Mouse (Mus musculus) embryonic facial prominence, embryonic 11.5 days (tissue): Measurements from ENCODE around the gene Efnb2. TPM values are rescaled to one million over a fixed set of nuclear protein-coding genes. Genes with fewer than 3 reads are reported as not detected.

Experiments
- ATAC-seq: fragments of 200-750 bp; cut with Nextera tagmentation; replicated peaks from 2 replicates; pipeline ENCODE4 v1.8.0; 2017; ENCODE audit warnings: low read depth; ENCODE audit not compliant: insufficient number of reproducible peaks, low FRiP score, low TSS enrichment
- DNase-seq: peaks from one replicate; pipeline ENCODE4 v3.0.0-alpha.2; 2015; ENCODE audit warnings: low spot score
- H3K27ac ChIP-seq: fragments of 300-500 bp; sonication (generic); replicated peaks from 2 replicates; pipeline ENCODE4 v1.5.1; 2014; ENCODE audit warnings: mild to moderate bottlenecking, low read depth, low read length, control low read depth
- H3K27me3 ChIP-seq: fragments of 300-500 bp; sonication (generic); 2 replicates; pipeline ENCODE4 v1.6.1; 2014; ENCODE audit warnings: mild to moderate bottlenecking, low read length, moderate library complexity, mixed read lengths; ENCODE audit not compliant: control insufficient read depth, insufficient read depth
- H3K36me3 ChIP-seq: fragments of 300-500 bp; sonication (generic); replicated peaks from 2 replicates; pipeline ENCODE4 v1.6.1; 2014; ENCODE audit warnings: low read depth, mild to moderate bottlenecking, low read length, moderate library complexity, mixed read lengths; ENCODE audit not compliant: control insufficient read depth, insufficient read depth
- H3K4me1 ChIP-seq: fragments of 300-500 bp; sonication (generic); 2 replicates; pipeline ENCODE4 v1.6.1; 2014; ENCODE audit warnings: low read length, mixed read lengths; ENCODE audit not compliant: control insufficient read depth, insufficient read depth
- H3K4me2 ChIP-seq: fragments of 300-500 bp; sonication (generic); 2 replicates; pipeline ENCODE4 v1.6.1; 2014; ENCODE audit warnings: low read depth, mild to moderate bottlenecking, control low read depth, low read length, moderate library complexity
- H3K4me3 ChIP-seq: fragments of 300-500 bp; sonication (generic); 2 replicates; pipeline ENCODE4 v1.5.1; 2014; ENCODE audit warnings: low read depth, low read length, control low read depth
- H3K9ac ChIP-seq: fragments of 300-500 bp; sonication (generic); replicated peaks from 2 replicates; pipeline ENCODE4 v1.6.1; 2014; ENCODE audit warnings: mild to moderate bottlenecking, control low read depth, low read length
- H3K9me3 ChIP-seq: fragments of 300-500 bp; sonication (generic); replicated peaks from 2 replicates; pipeline ENCODE4 v1.6.1; 2016; ENCODE audit warnings: mild to moderate bottlenecking, low read length, inconsistent platforms, mixed read lengths; ENCODE audit not compliant: control insufficient read depth
- WGBS: fragments of 180-500 bp; shearing (Covaris S2); extraction: QIAGEN DNeasy Blood & Tissue Kit; methylation state at CpG from one replicate; pipeline ENCODE4 v1.1.7; 2014; 5-methylcytosine and 5-hydroxymethylcytosine counted together
- polyA plus RNA-seq: library from polyadenylated mRNA; unstranded; fragments of >200 nt; fragmentation: Nextera tagmentation; extraction: Ambion mirVana; gene quantifications from 2 replicates; pipeline ENCODE4 v1.2.1, GENCODE M21; 2014

Efnb2 gene
- polyA plus RNA-seq, 1 experiment from 2014 or later, result 38.9 TPM

DNA sequence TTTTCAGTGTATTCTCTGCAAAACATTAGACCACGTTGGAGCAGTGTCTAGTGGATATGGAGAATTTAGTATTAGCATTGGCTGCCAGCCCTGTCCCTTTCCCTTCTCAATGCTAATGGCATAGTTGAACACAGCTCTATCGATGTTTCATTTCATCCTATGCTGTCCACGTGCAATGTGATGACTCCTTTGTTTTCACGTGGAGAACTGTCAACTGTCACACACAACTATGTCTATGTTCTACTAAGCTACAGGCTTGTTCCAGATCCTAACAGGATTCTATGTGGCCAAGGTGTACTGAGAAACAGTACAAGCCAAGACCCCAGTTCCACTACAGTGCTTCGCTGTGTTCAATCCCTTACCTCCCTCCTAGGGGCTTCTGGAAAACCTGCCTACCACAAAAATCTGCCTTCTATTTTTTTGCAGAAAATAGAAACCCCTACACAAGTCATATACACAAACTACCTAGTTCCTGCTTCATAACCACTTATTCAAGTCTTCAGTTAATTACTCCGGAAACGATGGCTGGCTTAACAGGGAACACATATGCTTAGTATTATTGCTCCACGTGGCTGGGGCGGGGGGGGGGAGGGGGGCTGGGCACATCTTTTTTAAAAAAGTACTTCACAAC is 27.9 kb upstream of the Efnb2 start:
- 13% methylated on average over 9 of the region's 9 CpGs for WGBS
- no peak overlapping the region for H3K27ac ChIP-seq
- peak overlapping the region; percentile 94 for H3K4me3 ChIP-seq
- no peaks in the 10 kb centered on the region for H3K36me3 ChIP-seq
- H3K4me2 ChIP-seq, result peak overlapping the region; percentile 75
- peak overlapping the region; percentile 100 for H3K9ac ChIP-seq
- H3K27me3 ChIP-seq, result no peaks in the 10 kb centered on the region
- no peaks in the 10 kb centered on the region for H3K9me3 ChIP-seq
- no peak for ATAC-seq
- DNase-seq, result peak; percentile 43
- peaks cover 7% of the 10 kb centered on the region for H3K4me1 ChIP-seq

GRCm38 (mm10) chr8:8685517-8685916 is 24.5 kb upstream of the Efnb2 start:
- no peak overlapping the region for H3K9ac ChIP-seq
- H3K36me3 ChIP-seq, result no peaks in the 10 kb centered on the region
- H3K4me3 ChIP-seq, result no peak overlapping the region
- ATAC-seq (no peak), DNase-seq (no peak)
- no peak overlapping the region for H3K27ac ChIP-seq
- H3K4me2 ChIP-seq, result no peak overlapping the region
- H3K9me3 ChIP-seq, result no peaks in the 10 kb centered on the region
- peaks cover 7% of the 10 kb centered on the region for H3K4me1 ChIP-seq
- H3K27me3 ChIP-seq, result no peaks in the 10 kb centered on the region
- WGBS, result 91% methylated on average over 2 of the region's 2 CpGs

- DNase-seq (no peak), ATAC-seq (no peak)
- H3K4me3 ChIP-seq, result no peak overlapping the region
- H3K27me3 ChIP-seq, result no peaks in the 10 kb centered on the region
- H3K36me3 ChIP-seq, result peaks cover 5% of the 10 kb centered on the region
- no peak overlapping the region for H3K27ac ChIP-seq
- no peak overlapping the region for H3K4me2 ChIP-seq
- no peak overlapping the region for H3K9ac ChIP-seq
- 92% methylated on average over 3 of the region's 3 CpGs for WGBS
- no peaks in the 10 kb centered on the region; the same call in 1 of the 2 replicates for H3K4me1 ChIP-seq
- H3K9me3 ChIP-seq, result no peaks in the 10 kb centered on the region
These were observed 21.7 kb upstream of the Efnb2 start for GRCm38 (mm10) chr8:8682697-8683096.

DNA sequence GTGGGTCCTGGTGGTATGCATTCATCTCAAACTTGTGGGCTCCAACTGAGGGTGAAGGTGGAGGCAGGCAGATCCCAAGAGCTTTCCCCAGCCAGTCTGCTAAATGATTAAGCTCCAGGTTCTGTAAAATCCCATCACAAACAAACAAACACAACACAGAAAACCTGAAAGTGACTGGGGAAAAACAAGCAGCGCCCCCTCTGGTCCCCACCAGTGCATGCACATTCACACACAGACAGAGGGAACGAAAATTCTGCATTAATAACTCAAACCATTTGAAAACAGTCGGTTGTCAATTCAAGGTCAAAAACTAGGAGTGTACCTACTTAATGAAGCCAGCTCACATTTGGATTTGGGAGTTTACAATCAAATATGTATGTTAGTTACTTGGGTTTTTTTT is 17.2 kb upstream of the Efnb2 start:
- no peak for DNase-seq
- H3K9ac ChIP-seq, result no peak overlapping the region
- H3K27me3 ChIP-seq, result no peaks in the 10 kb centered on the region
- no peak overlapping the region for H3K4me2 ChIP-seq
- H3K36me3 ChIP-seq, result peaks cover 7% of the 10 kb centered on the region
- no peaks in the 10 kb centered on the region for H3K9me3 ChIP-seq
- 90% methylated on average over 3 of the region's 3 CpGs for WGBS
- H3K4me1 ChIP-seq, result no peaks in the 10 kb centered on the region
- H3K27ac ChIP-seq, result no peak overlapping the region
- H3K4me3 ChIP-seq, result no peak overlapping the region
- ATAC-seq, result no peak

DNA sequence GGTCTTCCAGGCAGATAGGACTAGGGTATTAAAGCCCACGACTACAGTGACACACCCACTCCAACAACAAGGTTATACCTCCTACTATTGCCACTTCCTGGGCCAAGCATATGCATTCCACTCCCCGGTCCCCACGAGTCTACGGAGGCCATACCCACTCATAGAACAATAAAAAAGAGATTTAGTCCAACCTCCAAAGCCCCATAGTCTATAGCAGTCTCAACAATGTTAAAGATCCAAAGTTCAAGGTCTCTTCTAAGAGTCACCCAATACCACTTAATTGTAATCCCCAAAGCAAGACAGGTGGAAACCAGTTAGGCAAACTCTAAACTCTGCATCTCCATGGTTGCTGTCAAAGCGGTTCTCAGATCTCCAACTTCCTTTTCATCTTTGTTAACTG is 13.8 kb upstream of the Efnb2 start:
- Histone ChIP-seq H3K4me2 (no peak overlapping the region), H3K27me3 (no peaks in the 10 kb centered on the region), H3K27ac (no peak overlapping the region), H3K9ac (no peak overlapping the region), H3K4me1 (no peaks in the 10 kb centered on the region), H3K9me3 (no peaks in the 10 kb centered on the region), H3K36me3 (peaks cover 7% of the 10 kb centered on the region), H3K4me3 (no peak overlapping the region)
- WGBS, result 88% methylated on average over 5 of the region's 5 CpGs
- no peak for ATAC-seq
- no peak for DNase-seq

GRCm38 (mm10) chr8:8661759-8662138 is 707 bp upstream of the Efnb2 start:
- no peaks in the 10 kb centered on the region for H3K27me3 ChIP-seq
- H3K4me1 ChIP-seq, result no peaks in the 10 kb centered on the region
- no peaks in the 10 kb centered on the region; the same call in 1 of the 2 replicates for H3K36me3 ChIP-seq
- H3K4me3 ChIP-seq, result peak overlapping the region; percentile 93
- ATAC-seq (0 out of 2 replicates have a peak, but pooled peaks have one; percentile 0), DNase-seq (peak; percentile 95)
- no peaks in the 10 kb centered on the region for H3K9me3 ChIP-seq
- peak overlapping the region; percentile 38; the same call in 1 of the 2 replicates for H3K27ac ChIP-seq
- H3K9ac ChIP-seq, result peak overlapping the region; percentile 60
- peak overlapping the region; percentile 88 for H3K4me2 ChIP-seq
- WGBS, result 0% methylated on average over 23 of the region's 23 CpGs

DNA sequence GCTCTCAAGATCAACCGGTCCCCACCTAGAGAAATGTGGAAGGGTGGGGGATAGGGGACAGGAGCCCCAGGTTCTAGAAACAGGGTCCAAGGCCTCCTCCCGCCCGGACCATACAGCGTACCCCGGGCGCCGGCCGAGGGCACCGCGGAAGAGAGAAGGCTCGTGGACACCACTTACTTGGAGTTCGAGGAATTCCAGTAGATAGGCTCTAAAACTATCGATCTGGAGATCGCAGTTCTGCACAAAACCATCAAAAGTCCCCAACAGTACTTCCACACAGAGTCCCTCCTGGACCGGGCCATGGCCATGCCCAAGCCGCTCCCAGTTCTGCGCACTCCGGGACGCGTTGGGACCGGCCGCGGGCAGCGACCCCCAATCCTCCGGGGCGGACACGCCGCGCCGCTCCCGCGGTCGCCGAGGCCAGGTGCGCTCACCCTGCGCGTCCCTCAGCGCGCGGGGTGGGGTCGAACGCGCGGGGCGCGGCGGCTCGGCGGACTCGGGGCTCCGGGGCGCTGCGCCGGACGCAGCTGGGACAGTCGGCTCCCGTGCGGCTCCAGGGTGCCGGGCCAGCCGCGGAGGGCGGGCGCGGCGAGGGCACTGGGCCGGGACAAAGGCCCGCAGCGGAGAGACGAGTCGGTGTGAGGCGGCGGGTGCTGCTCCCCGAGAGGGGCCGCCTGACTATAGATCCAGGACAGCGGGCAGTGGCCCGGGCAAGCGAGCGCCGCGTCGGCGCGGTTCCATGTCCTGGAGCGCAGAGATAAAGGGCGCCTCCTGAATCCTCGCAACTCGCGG is 539 bp downstream of the Efnb2 start:
- Histone ChIP-seq H3K4me2 (peak overlapping the region; percentile 88), H3K4me3 (peak overlapping the region; percentile 93), H3K9me3 (no peaks in the 10 kb centered on the region), H3K9ac (peak overlapping the region; percentile 95), H3K36me3 (no peaks in the 10 kb centered on the region), H3K27me3 (no peaks in the 10 kb centered on the region), H3K4me1 (no peaks in the 10 kb centered on the region), H3K27ac (peak overlapping the region; percentile 84)
- under 1% methylated on average over 88 of the region's 88 CpGs for WGBS
- DNase-seq, result peak; percentile 30
- peak; percentile 20 for ATAC-seq
